Mouse (Mus musculus) hindbrain, embryonic 13.5 days (tissue): ENCODE measurements around the gene Polr1e. TPM values are rescaled to one million over a fixed set of nuclear protein-coding genes. Genes with fewer than 3 reads are reported as not detected.

Source experiments
- ATAC-seq: fragments of 200-750 bp; cut with Nextera tagmentation; 2 replicates; pipeline ENCODE4 v1.8.0; 2017; ENCODE audit warnings: moderate TSS enrichment; ENCODE audit not compliant: low FRiP score
- H3K27ac ChIP-seq: fragments of 300-500 bp; sonication (generic); 2 replicates; pipeline ENCODE4 v1.5.1; 2015; ENCODE audit warnings: inconsistent platforms, mild to moderate bottlenecking, moderate library complexity
- H3K27me3 ChIP-seq: fragments of 300-500 bp; sonication (generic); 2 replicates; pipeline ENCODE4 v1.6.1; 2015; ENCODE audit warnings: mild to moderate bottlenecking, inconsistent platforms
- H3K36me3 ChIP-seq: fragments of 300-500 bp; sonication (generic); 2 replicates; pipeline ENCODE4 v1.6.1; 2015; ENCODE audit warnings: mild to moderate bottlenecking, inconsistent platforms
- H3K4me1 ChIP-seq: fragments of 300-500 bp; sonication (generic); replicated peaks from 2 replicates; pipeline ENCODE4 v1.6.1; 2015; ENCODE audit warnings: inconsistent platforms
- H3K4me2 ChIP-seq: fragments of 300-500 bp; sonication (generic); 2 replicates; pipeline ENCODE4 v1.6.1; 2015; ENCODE audit warnings: inconsistent platforms, mild to moderate bottlenecking, moderate library complexity
- H3K4me3 ChIP-seq: fragments of 300-500 bp; sonication (generic); 2 replicates; pipeline ENCODE4 v1.5.1; 2015; ENCODE audit warnings: mild to moderate bottlenecking, inconsistent platforms
- H3K9ac ChIP-seq: fragments of 300-500 bp; sonication (generic); 2 replicates; pipeline ENCODE4 v1.6.1; 2015; ENCODE audit warnings: mild to moderate bottlenecking, inconsistent platforms
- H3K9me3 ChIP-seq: fragments of 300-500 bp; sonication (generic); 2 replicates; pipeline ENCODE4 v1.6.1; 2016; ENCODE audit warnings: inconsistent platforms
- WGBS: fragments of 180-500 bp; shearing (Covaris S2); methylation state at CpG from one replicate; pipeline ENCODE4 v1.1.7; 2015; 5-methylcytosine and 5-hydroxymethylcytosine counted together
- polyA plus RNA-seq: library from polyadenylated mRNA; unstranded; fragments of >200 nt; fragmentation: Nextera tagmentation; extraction: Ambion mirVana; gene quantifications from 2 replicates; pipeline ENCODE4 v1.2.1, GENCODE M21; 2015

Gene Polr1e
- polyA plus RNA-seq, 1 experiment from 2014 or later, result 38.5 TPM

GRCm38 (mm10) chr4:45011581-45012104 is 6.7 kb upstream of the Polr1e start:
- Histone ChIP-seq H3K4me1 (peaks cover 26% of the 10 kb centered on the region), H3K27ac (peak overlapping the region; percentile 97), H3K36me3 (no peaks in the 10 kb centered on the region), H3K9ac (peak overlapping the region; percentile 94), H3K27me3 (no peaks in the 10 kb centered on the region), H3K9me3 (no peaks in the 10 kb centered on the region), H3K4me3 (peak overlapping the region; percentile 87), H3K4me2 (peak overlapping the region; percentile 76)
- under 1% methylated on average over 30 of the region's 31 CpGs for WGBS
- ATAC-seq, result peak; percentile 80

GRCm38 (mm10) chr4:45012105-45012975 is 6.0 kb upstream of the Polr1e start, which contains the start of gene Zbtb5:
TSS of gene Zbtb5 (minus strand) at chr4:45012412.
- Histone ChIP-seq H3K36me3 (no peaks in the 10 kb centered on the region), H3K9ac (peak within 1 kb of the TSS; percentile 94), H3K4me3 (peak within 1 kb of the TSS; percentile 87), H3K27ac (peak within 1 kb of the TSS; percentile 97), H3K27me3 (no peaks in the 10 kb centered on the region), H3K9me3 (no peaks in the 10 kb centered on the region), H3K4me2 (peak within 1 kb of the TSS; percentile 78), H3K4me1 (peaks cover 26% of the 10 kb centered on the region)
- under 1% methylated on average over 59 of the region's 63 CpGs for WGBS
- ATAC-seq, result peak; percentile 99

GRCm38 (mm10) chr4:45013031-45013431 is 5.4 kb upstream of the Polr1e start:
- peaks cover 26% of the 10 kb centered on the region for H3K4me1 ChIP-seq
- no peak for ATAC-seq
- 1% methylated on average over 13 of the region's 13 CpGs for WGBS

GRCm38 (mm10) chr4:45013537-45013936 is 4.8 kb upstream of the Polr1e start:
- peak overlapping the region; percentile 78 for H3K4me2 ChIP-seq
- no peaks in the 10 kb centered on the region for H3K27me3 ChIP-seq
- 0 out of 2 replicates have a peak overlapping the region, but pooled peaks have one; percentile 84 for H3K27ac ChIP-seq
- peak overlapping the region; percentile 81 for H3K9ac ChIP-seq
- WGBS, result 12% methylated on average over 2 of the region's 2 CpGs
- no peak for ATAC-seq
- H3K4me3 ChIP-seq, result peak overlapping the region; percentile 64
- H3K4me1 ChIP-seq, result peaks cover 26% of the 10 kb centered on the region
- H3K36me3 ChIP-seq, result no peaks in the 10 kb centered on the region
- no peaks in the 10 kb centered on the region for H3K9me3 ChIP-seq

More at GRCm38 (mm10) chr4:45013031-45013431, 5.4 kb upstream of the Polr1e start:
- Histone ChIP-seq H3K27me3 (no peaks in the 10 kb centered on the region), H3K27ac (peak overlapping the region; percentile 84), H3K4me3 (peak overlapping the region; percentile 64), H3K9ac (peak overlapping the region; percentile 81), H3K4me2 (peak overlapping the region; percentile 78), H3K36me3 (no peaks in the 10 kb centered on the region), H3K9me3 (no peaks in the 10 kb centered on the region)

- Histone ChIP-seq H3K4me3 (no peak overlapping the region), H3K4me1 (peaks cover 32% of the 10 kb centered on the region), H3K9ac (no peak overlapping the region), H3K27me3 (no peaks in the 10 kb centered on the region), H3K36me3 (no peaks in the 10 kb centered on the region), H3K4me2 (no peak overlapping the region), H3K27ac (no peak overlapping the region), H3K9me3 (no peaks in the 10 kb centered on the region)
- 10% methylated on average over 3 of the region's 3 CpGs for WGBS
- ATAC-seq, result no peak
These were observed 2.8 kb upstream of the Polr1e start for GRCm38 (mm10) chr4:45015615-45016014.

- Histone ChIP-seq H3K27me3 (no peaks in the 10 kb centered on the region), H3K36me3 (peaks cover 17% of the 10 kb centered on the region), H3K4me1 (peaks cover 23% of the 10 kb centered on the region), H3K4me3 (peak overlapping the region; percentile 64), H3K9ac (peak overlapping the region; percentile 83), H3K9me3 (no peaks in the 10 kb centered on the region), H3K4me2 (peak overlapping the region; percentile 96), H3K27ac (peak overlapping the region; percentile 32; the same call in 1 of the 2 replicates)
- whole genome bisulfite sequencing, result 3% methylated on average over 14 of the region's 14 CpGs
- peak; percentile 46; the same call in 1 of the 2 replicates for ATAC-seq
These were observed 626 bp downstream of the Polr1e start for GRCm38 (mm10) chr4:45019009-45019408.

- ATAC-seq, result no peak
These were observed 8.1 kb downstream of the Polr1e start for GRCm38 (mm10) chr4:45026459-45026858.

GRCm38 (mm10) chr4:45032586-45032985 is 14.2 kb downstream of the Polr1e start:
- no peaks in the 10 kb centered on the region for H3K9me3 ChIP-seq
- no peaks in the 10 kb centered on the region for H3K27me3 ChIP-seq
- ATAC-seq, result no peak
- H3K9ac ChIP-seq, result no peak overlapping the region
- no peak overlapping the region for H3K4me2 ChIP-seq
- H3K27ac ChIP-seq, result no peak overlapping the region
- H3K36me3 ChIP-seq, result peaks cover 96% of the 10 kb centered on the region
- 93% methylated on average over 9 of the region's 9 CpGs for WGBS
- H3K4me1 ChIP-seq, result no peaks in the 10 kb centered on the region
- no peak overlapping the region for H3K4me3 ChIP-seq

More at GRCm38 (mm10) chr4:45026459-45026858, 8.1 kb downstream of the Polr1e start:
- Histone ChIP-seq H3K9ac (no peak overlapping the region), H3K9me3 (no peaks in the 10 kb centered on the region), H3K4me1 (no peaks in the 10 kb centered on the region), H3K4me3 (no peak overlapping the region), H3K27ac (no peak overlapping the region), H3K27me3 (no peaks in the 10 kb centered on the region), H3K4me2 (no peak overlapping the region), H3K36me3 (peaks cover 87% of the 10 kb centered on the region)
- WGBS, result 92% methylated on average over 4 of the region's 4 CpGs

- Histone ChIP-seq H3K4me3 (no peak overlapping the region), H3K9ac (0 out of 2 replicates have a peak overlapping the region, but pooled peaks have one; percentile 24), H3K27me3 (no peaks in the 10 kb centered on the region), H3K4me2 (no peak overlapping the region), H3K9me3 (no peaks in the 10 kb centered on the region), H3K27ac (no peak overlapping the region), H3K36me3 (peaks cover 82% of the 10 kb centered on the region), H3K4me1 (no peaks in the 10 kb centered on the region)
- 75% methylated on average over 16 of the region's 16 CpGs for WGBS
- ATAC-seq, result no peak
These were observed 16.6 kb downstream of the Polr1e start for GRCm38 (mm10) chr4:45034693-45035628.

- Histone ChIP-seq H3K4me1 (no peaks in the 10 kb centered on the region), H3K9ac (no peak overlapping the region), H3K27ac (no peak overlapping the region), H3K9me3 (no peaks in the 10 kb centered on the region), H3K4me2 (no peak overlapping the region), H3K4me3 (no peak overlapping the region), H3K36me3 (peaks cover 82% of the 10 kb centered on the region), H3K27me3 (no peaks in the 10 kb centered on the region)
- ATAC-seq, result no peak
- WGBS, result 89% methylated on average over 10 of the region's 10 CpGs
These were observed 17.7 kb downstream of the Polr1e start for GRCm38 (mm10) chr4:45036048-45036447.

- Histone ChIP-seq H3K4me2 (no peak overlapping the region), H3K27me3 (no peaks in the 10 kb centered on the region), H3K9ac (no peak overlapping the region), H3K4me3 (no peak overlapping the region), H3K9me3 (no peaks in the 10 kb centered on the region), H3K4me1 (no peaks in the 10 kb centered on the region), H3K36me3 (peaks cover 82% of the 10 kb centered on the region), H3K27ac (no peak overlapping the region)
- WGBS, result 80% methylated on average over 5 of the region's 5 CpGs
- ATAC-seq, result no peak
These were observed 18.2 kb downstream of the Polr1e start for GRCm38 (mm10) chr4:45036571-45036970.
